Mouse (Mus musculus) liver, embryonic 14.5 days (tissue): ENCODE data around the gene Amfr.

ENCODE experiments used
- CTCF ChIP-seq: IDR thresholded peaks from 2 replicates; pipeline ENCODE4 v1.5.1; 2016; ENCODE audit warnings: antibody characterized with exemption, low read depth, control low read depth
- EP300 ChIP-seq: IDR thresholded peaks from 2 replicates; pipeline ENCODE4 v1.6.1; 2016; ENCODE audit warnings: antibody characterized with exemption, low read depth

DNA sequence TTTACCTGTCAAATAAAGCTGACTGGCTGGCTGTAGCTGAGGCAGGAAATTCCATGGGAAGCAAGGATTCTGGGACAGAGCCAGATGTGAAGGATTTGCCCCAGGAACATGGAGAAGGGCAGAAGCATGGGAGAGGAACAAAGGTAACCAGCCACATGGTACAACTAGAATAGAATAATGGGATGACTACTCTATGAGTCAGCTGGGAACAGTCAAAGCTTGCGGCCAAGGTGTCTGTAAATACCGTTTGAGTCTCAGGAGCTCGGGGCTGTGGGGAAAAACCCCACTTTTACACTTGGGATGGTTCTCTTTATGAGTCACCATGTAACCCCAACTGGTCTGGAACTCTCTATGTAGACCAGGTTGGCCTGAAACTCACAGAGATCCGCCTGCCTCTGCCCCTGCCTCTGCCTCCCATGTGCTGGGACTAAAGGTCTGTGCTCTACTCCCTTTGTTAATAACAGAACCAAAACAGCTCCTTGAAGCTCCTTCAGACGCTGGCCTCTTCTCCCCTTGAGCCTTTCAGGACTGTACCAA, 30.9 kb downstream of the Amfr start:
- TF ChIP-seq CTCF (no peak), EP300 (no peak)
